Mouse (Mus musculus) C2C12 (cell line): Measurements from ENCODE around the gene Gdpd1. TPM values are rescaled to one million over a fixed set of nuclear protein-coding genes. Genes with fewer than 3 reads are reported as not detected.
A peak's percentile ranks its signal among the peaks of the same experiment; 100 is the strongest.

Experiments used
- H3K27me3 ChIP-seq: one replicate; pipeline ENCODE4 v1.6.1; 2011; ENCODE audit not compliant: control insufficient read depth, insufficient read depth, insufficient read length
- H3K36me3 ChIP-seq: one replicate; pipeline ENCODE4 v1.6.1; 2011; ENCODE audit not compliant: control insufficient read depth, insufficient read depth
- H3K4me3 ChIP-seq: one replicate; pipeline ENCODE4 v1.5.1; 2011; ENCODE audit warnings: mild to moderate bottlenecking, control low read depth; ENCODE audit not compliant: poor library complexity, insufficient read depth, severe bottlenecking
- H3K79me2 ChIP-seq: one replicate; pipeline ENCODE4 v1.6.1; 2011; ENCODE audit not compliant: control insufficient read depth, insufficient read depth
- H3K79me3 ChIP-seq: one replicate; pipeline ENCODE4 v1.6.1; 2011; ENCODE audit warnings: low read depth, control low read depth
- H3ac ChIP-seq: one replicate; pipeline ENCODE3; 2011; ENCODE audit warnings: low read depth; ENCODE audit not compliant: control insufficient read depth, insufficient read length
- CEBPB ChIP-seq: IDR thresholded peaks from one replicate; pipeline ENCODE4 v1.6.1; 2011; ENCODE audit warnings: low read depth, mild to moderate bottlenecking, control low read depth, moderate library complexity
- CTCF ChIP-seq: IDR thresholded peaks from one replicate; pipeline ENCODE4 v1.5.1; 2011; ENCODE audit not compliant: control insufficient read depth, insufficient read depth, insufficient read length
- FOSL1 ChIP-seq: IDR thresholded peaks from one replicate; pipeline ENCODE4 v1.8.0; 2011; ENCODE audit warnings: mild to moderate bottlenecking, low read length; ENCODE audit not compliant: poor library complexity, insufficient read depth, severe bottlenecking
- MAX ChIP-seq: IDR thresholded peaks from one replicate; pipeline ENCODE4 v1.6.1; 2011; ENCODE audit warnings: mild to moderate bottlenecking, control low read depth
- MYOD1 ChIP-seq: IDR thresholded peaks from one replicate; pipeline ENCODE4 v1.6.1; 2011; ENCODE audit warnings: low read depth; ENCODE audit not compliant: control insufficient read depth, insufficient read length
- MYOG ChIP-seq: IDR thresholded peaks from one replicate; pipeline ENCODE4 v1.6.1; 2011; ENCODE audit not compliant: control insufficient read depth, insufficient read length; ENCODE audit errors: extremely low read depth
- USF1 ChIP-seq: IDR thresholded peaks from one replicate; pipeline ENCODE4 v1.6.1; 2011; ENCODE audit warnings: low read depth, mild to moderate bottlenecking, control low read depth, moderate library complexity
- polyA plus RNA-seq: library from polyadenylated mRNA; unstranded; fragments of >200 nt; fragmentation: generic; extraction: Trizol; gene quantifications from one replicate; pipeline ENCODE4 v1.2.1, GENCODE M21; 2012; ENCODE audit warnings: missing spikeins

The Gdpd1 gene
- polyA plus RNA-seq, 1 experiment, result 7.7 TPM

DNA sequence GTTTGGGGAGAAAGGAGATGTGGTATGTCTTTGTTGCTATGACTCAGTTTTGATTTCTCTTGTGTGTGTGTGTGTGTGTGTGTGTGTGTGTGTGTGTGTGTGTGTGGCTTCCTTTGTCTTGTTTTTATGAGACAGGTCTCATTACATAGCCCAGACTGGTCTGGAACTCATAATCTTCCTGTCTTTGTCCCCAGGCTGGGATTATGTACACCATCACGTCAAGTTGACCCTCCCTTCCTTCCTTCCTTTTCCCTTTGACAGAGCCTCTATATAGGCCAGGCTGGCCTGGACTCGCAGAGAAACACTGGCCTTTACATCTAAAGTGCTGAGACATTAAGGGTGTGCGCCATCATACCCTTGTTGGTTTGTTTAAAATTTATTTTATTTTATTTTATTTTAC, 58.2 kb downstream of the Gdpd1 start:
- no peaks in the 10 kb centered on the region for H3K36me3 ChIP-seq
- H3K79me2 ChIP-seq, result no peaks in the 10 kb centered on the region
- no peak for TF ChIP-seq MYOG
- no peak for TF ChIP-seq CEBPB
- TF ChIP-seq FOSL1, result no peak

DNA sequence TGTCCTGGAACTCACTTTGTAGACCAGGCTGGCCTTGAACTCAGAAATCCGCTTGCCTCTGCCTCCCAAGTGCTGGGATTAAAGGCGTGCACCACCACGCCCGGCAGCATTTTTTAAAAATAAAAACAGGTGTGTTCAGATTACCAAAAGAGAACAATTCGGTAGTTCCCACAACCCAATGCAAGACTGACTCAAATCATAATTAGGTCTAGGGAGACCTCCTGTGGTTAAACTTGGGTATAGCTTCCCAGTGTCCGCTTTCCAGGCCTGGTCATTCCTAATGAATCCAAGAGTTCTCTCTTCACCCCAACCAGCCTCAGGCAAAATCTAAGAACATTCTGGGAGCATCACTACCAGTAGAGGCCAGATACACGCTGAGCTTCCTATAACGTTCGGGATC, 63.4 kb downstream of the Gdpd1 start:
- H3K36me3 ChIP-seq, result no peaks in the 10 kb centered on the region
- no peak overlapping the region for H3K4me3 ChIP-seq
- H3K79me2 ChIP-seq, result no peaks in the 10 kb centered on the region
- H3K79me3 ChIP-seq, result no peaks in the 10 kb centered on the region
- H3K27me3 ChIP-seq, result no peaks in the 10 kb centered on the region
- TF ChIP-seq CEBPB, result no peak
- TF ChIP-seq MYOG, result no peak
- no peak for TF ChIP-seq USF1
- peak; percentile 41 for TF ChIP-seq CTCF
- no peak overlapping the region for H3ac ChIP-seq

More for the DNA sequence above, 58.2 kb downstream of the Gdpd1 start:
- H3K79me3 ChIP-seq, result no peaks in the 10 kb centered on the region
- no peaks in the 10 kb centered on the region for H3K27me3 ChIP-seq
- H3ac ChIP-seq, result no peak overlapping the region
- H3K4me3 ChIP-seq, result no peak overlapping the region

DNA sequence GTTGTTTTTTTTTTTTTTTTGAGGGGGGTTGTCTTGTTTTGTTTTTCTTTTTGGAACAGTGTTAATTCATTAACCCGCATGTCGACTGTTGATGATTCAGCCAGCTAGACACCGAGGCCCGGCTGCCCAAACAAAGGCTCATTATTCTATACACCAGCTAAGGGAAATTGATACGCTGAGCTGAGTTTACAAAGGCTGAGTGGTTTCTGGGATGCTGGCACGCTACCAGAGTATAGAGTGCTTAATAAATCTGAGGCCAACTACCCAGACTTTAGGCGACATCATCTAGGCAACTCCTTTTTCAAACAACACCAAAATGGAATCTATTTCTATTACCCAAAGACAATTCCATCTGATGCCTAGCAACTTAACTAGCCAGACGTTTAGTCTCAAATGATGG, 66.5 kb downstream of the Gdpd1 start:
- no peaks in the 10 kb centered on the region for H3K27me3 ChIP-seq

DNA sequence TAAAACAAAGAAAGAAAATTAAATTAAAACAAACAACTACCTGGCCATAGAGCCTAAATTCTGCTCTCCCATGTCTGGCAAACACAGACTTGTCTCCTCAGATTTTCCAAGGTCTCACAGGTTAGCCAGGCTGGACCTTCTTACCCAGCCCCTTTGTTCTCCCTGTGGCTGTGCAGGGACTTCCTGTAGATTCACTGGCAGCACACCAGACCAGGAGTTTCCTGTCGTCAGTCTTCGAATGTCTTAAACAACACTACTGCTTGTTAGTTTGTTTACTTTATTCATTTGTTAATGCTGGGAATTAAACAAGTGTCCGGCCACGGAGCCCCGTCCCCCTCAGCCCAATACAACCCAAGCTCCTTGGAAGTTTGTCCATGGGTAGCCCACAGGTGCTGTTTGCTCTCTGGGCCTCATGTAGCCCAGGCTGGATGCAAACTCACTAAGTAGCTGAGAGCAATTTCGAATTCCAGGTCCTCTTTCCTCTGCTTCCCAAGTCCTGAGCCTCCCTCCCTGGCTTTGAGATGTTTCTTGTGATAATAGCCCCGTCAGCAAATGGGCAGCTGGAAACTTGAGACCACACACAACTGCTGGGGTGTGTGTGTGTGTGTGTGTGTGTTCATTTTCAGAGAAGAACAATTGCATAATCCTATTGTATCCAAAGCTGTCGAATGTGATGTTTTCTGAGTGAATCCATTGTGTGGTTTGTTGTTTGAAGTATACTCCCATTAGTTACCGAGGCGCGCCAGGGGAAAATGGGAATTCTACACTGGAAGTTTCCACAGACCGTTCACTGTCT, 68.7 kb downstream of the Gdpd1 start:
- Histone ChIP-seq H3K4me3 (no peak overlapping the region), H3K27me3 (no peaks in the 10 kb centered on the region), H3K36me3 (no peaks in the 10 kb centered on the region), H3K79me2 (no peaks in the 10 kb centered on the region), H3K79me3 (no peaks in the 10 kb centered on the region), H3ac (no peak overlapping the region)
- TF ChIP-seq CEBPB, result peak; percentile 13
- TF ChIP-seq USF1, result no peak

More for the DNA sequence above, 66.5 kb downstream of the Gdpd1 start:
- Histone ChIP-seq H3K36me3 (no peaks in the 10 kb centered on the region), H3ac (no peak overlapping the region), H3K4me3 (no peak overlapping the region), H3K79me2 (no peaks in the 10 kb centered on the region), H3K79me3 (no peaks in the 10 kb centered on the region)
- TF ChIP-seq CTCF (no peak), MYOG (no peak), FOSL1 (no peak), MYOD1 (no peak), USF1 (no peak), CEBPB (no peak), MAX (no peak)

DNA sequence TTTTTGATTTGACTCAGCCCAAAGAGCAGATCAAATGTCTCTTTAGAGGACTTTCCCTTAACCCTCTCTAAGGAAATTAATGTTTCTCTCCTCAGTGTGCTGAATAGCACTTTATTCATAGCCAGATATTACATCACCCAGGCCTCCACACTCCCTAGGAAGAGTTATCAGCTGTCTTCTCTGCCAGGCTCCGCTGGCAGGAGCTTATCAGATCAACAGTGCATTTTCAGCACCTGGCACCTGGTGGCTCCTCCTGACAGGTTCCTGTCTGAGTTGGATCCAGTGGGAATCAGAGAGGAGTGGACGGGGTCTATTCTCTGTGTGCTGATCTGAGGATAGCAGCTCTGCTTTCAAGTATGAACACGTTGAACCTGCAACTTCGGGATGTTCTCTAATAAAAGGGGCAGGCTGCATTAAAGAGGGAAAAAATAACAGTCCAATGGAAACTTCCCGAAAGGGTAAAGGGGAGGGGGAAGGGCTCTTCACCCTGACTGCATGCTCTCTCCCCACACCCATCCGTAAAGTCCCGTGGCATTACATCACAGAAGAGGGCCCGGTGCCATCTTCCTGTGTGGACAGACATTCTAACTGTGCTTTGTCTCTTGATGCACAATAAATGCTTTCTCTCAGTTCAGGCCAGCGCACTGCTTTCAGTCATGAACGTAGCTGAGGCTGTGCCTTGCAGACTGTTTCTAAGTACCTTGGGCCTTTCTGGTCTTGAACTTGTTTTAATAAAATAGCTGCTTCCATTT, 71.6 kb downstream of the Gdpd1 start:
- H3K79me2 ChIP-seq, result no peaks in the 10 kb centered on the region
- no peaks in the 10 kb centered on the region for H3K27me3 ChIP-seq
- no peak overlapping the region for H3K4me3 ChIP-seq
- TF ChIP-seq CTCF (no peak), MYOD1 (no peak), MAX (no peak), FOSL1 (no peak), USF1 (no peak), MYOG (no peak), CEBPB (no peak)
- H3K36me3 ChIP-seq, result no peaks in the 10 kb centered on the region
- no peaks in the 10 kb centered on the region for H3K79me3 ChIP-seq
- no peak overlapping the region for H3ac ChIP-seq

DNA sequence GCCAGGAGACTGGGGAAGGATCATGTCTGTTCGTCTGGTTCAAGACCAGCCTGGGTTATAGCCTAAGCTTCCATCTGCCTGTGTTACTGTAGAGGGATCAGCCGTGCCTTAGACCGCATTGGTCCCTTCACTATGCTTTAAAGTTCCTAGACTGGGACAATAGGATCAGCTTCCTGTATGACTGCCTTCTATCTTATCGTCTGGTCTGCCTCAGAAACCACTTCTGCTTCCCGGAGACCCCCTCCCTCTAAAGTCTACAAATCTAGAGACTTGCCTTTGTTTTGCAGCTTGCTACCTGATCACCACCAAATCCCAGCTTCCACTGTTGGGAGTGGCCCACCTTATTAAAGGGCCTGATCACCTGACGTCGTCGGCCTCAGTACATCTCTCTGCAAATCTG, 72.6 kb downstream of the Gdpd1 start:
- TF ChIP-seq MYOD1, result no peak
- TF ChIP-seq CTCF, result no peak
- TF ChIP-seq FOSL1, result no peak
- no peak for TF ChIP-seq MAX

More for the DNA sequence above, 72.6 kb downstream of the Gdpd1 start:
- no peaks in the 10 kb centered on the region for H3K79me2 ChIP-seq
- no peaks in the 10 kb centered on the region for H3K27me3 ChIP-seq
- no peak overlapping the region for H3ac ChIP-seq
- H3K79me3 ChIP-seq, result no peaks in the 10 kb centered on the region
- no peaks in the 10 kb centered on the region for H3K36me3 ChIP-seq
- H3K4me3 ChIP-seq, result no peak overlapping the region
